Mouse (Mus musculus) embryonic facial prominence, embryonic 15.5 days (tissue): Measurements from ENCODE around the gene Secisbp2l. TPM values are rescaled to one million over a fixed set of nuclear protein-coding genes. Genes with fewer than 3 reads are reported as not detected.
A peak's percentile ranks its signal among the peaks of the same experiment; 100 is the strongest.

ENCODE experiments used
- ATAC-seq: fragments of 200-750 bp; cut with Nextera tagmentation; 2 replicates; pipeline ENCODE4 v1.8.0; 2017; ENCODE audit warnings: low read depth, moderate TSS enrichment; ENCODE audit not compliant: insufficient number of reproducible peaks, low FRiP score, low TSS enrichment
- H3K27ac ChIP-seq: fragments of 300-500 bp; sonication (generic); replicated peaks from 2 replicates; pipeline ENCODE4 v1.5.1; 2015; ENCODE audit warnings: mild to moderate bottlenecking, inconsistent platforms
- H3K27me3 ChIP-seq: fragments of 300-500 bp; sonication (generic); 2 replicates; pipeline ENCODE4 v1.6.1; 2015; ENCODE audit warnings: inconsistent platforms
- H3K36me3 ChIP-seq: fragments of 300-500 bp; sonication (generic); 2 replicates; pipeline ENCODE4 v1.6.1; 2015; ENCODE audit warnings: mild to moderate bottlenecking, inconsistent platforms
- H3K4me1 ChIP-seq: fragments of 300-500 bp; sonication (generic); 2 replicates; pipeline ENCODE4 v1.6.1; 2015; ENCODE audit warnings: inconsistent platforms
- H3K4me2 ChIP-seq: fragments of 300-500 bp; sonication (generic); replicated peaks from 2 replicates; pipeline ENCODE4 v1.6.1; 2015; ENCODE audit warnings: mild to moderate bottlenecking, inconsistent platforms
- H3K4me3 ChIP-seq: fragments of 300-500 bp; sonication (generic); replicated peaks from 2 replicates; pipeline ENCODE4 v1.5.1; 2015; ENCODE audit warnings: mild to moderate bottlenecking, inconsistent platforms
- H3K9ac ChIP-seq: fragments of 300-500 bp; sonication (generic); 2 replicates; pipeline ENCODE4 v1.6.1; 2015; ENCODE audit warnings: inconsistent platforms
- H3K9me3 ChIP-seq: fragments of 300-500 bp; sonication (generic); replicated peaks from 2 replicates; pipeline ENCODE4 v1.6.1; 2016; ENCODE audit warnings: inconsistent platforms
- WGBS: fragments of 180-500 bp; shearing (Covaris S2); methylation state at CpG from one replicate; pipeline ENCODE4 v1.1.7; 2015; 5-methylcytosine and 5-hydroxymethylcytosine counted together
- polyA plus RNA-seq: library from polyadenylated mRNA; unstranded; fragments of >200 nt; fragmentation: Nextera tagmentation; extraction: Ambion mirVana; gene quantifications from 2 replicates; pipeline ENCODE4 v1.2.1, GENCODE M21; 2015

Secisbp2l gene
- polyA plus RNA-seq, 1 experiment from 2014 or later = 21.1 TPM

- WGBS = 45% methylated on average over 12 of the region's 12 CpGs
- Histone ChIP-seq H3K4me1 (0 out of 2 replicates have a peak, but pooled peaks cover 7% of the 10 kb centered on the region), H3K27ac (no peak overlapping the region), H3K4me2 (no peak overlapping the region), H3K36me3 (no peaks in the 10 kb centered on the region), H3K27me3 (no peaks in the 10 kb centered on the region), H3K9ac (no peak overlapping the region), H3K9me3 (no peaks in the 10 kb centered on the region), H3K4me3 (no peak overlapping the region)
- no peak; the same call in 1 of the 2 replicates for ATAC-seq
Measured at GRCm38 (mm10) chr2:125704907-125705631, 77.6 kb downstream of the Secisbp2l start.

GRCm38 (mm10) chr2:125702851-125703250 is 79.8 kb downstream of the Secisbp2l start:
- no peaks in the 10 kb centered on the region for H3K27me3 ChIP-seq
- no peak overlapping the region for H3K27ac ChIP-seq
- ATAC-seq = no peak
- H3K4me3 ChIP-seq = no peak overlapping the region
- 73% methylated on average over 2 of the region's 2 CpGs for WGBS
- H3K4me2 ChIP-seq = no peak overlapping the region
- H3K4me1 ChIP-seq = 0 out of 2 replicates have a peak, but pooled peaks cover 7% of the 10 kb centered on the region
- H3K9ac ChIP-seq = no peak overlapping the region
- no peaks in the 10 kb centered on the region for H3K9me3 ChIP-seq
- H3K36me3 ChIP-seq = no peaks in the 10 kb centered on the region

GRCm38 (mm10) chr2:125701606-125702005 is 81.1 kb downstream of the Secisbp2l start:
- no peak overlapping the region for H3K4me3 ChIP-seq

GRCm38 (mm10) chr2:125696219-125696618 is 86.5 kb downstream of the Secisbp2l start:
- WGBS = 43% methylated on average over 2 of the region's 2 CpGs
- Histone ChIP-seq H3K4me2 (no peak overlapping the region), H3K4me1 (peaks cover 12% of the 10 kb centered on the region), H3K9me3 (no peaks in the 10 kb centered on the region), H3K4me3 (no peak overlapping the region), H3K36me3 (no peaks in the 10 kb centered on the region), H3K27ac (peak overlapping the region; percentile 14; the same call in 1 of the 2 replicates), H3K9ac (no peak overlapping the region), H3K27me3 (no peaks in the 10 kb centered on the region)
- no peak for ATAC-seq

More at GRCm38 (mm10) chr2:125701606-125702005, 81.1 kb downstream of the Secisbp2l start:
- Histone ChIP-seq H3K27me3 (no peaks in the 10 kb centered on the region), H3K4me1 (0 out of 2 replicates have a peak, but pooled peaks cover 6% of the 10 kb centered on the region), H3K4me2 (no peak overlapping the region), H3K27ac (no peak overlapping the region), H3K36me3 (no peaks in the 10 kb centered on the region), H3K9me3 (no peaks in the 10 kb centered on the region), H3K9ac (no peak overlapping the region)
- 86% methylated on average over 2 of the region's 2 CpGs for WGBS
- no peak for ATAC-seq

- WGBS = 70% methylated on average over 2 of the region's 2 CpGs
- no peaks in the 10 kb centered on the region for H3K36me3 ChIP-seq
- H3K9me3 ChIP-seq = no peaks in the 10 kb centered on the region
- H3K4me1 ChIP-seq = peaks cover 12% of the 10 kb centered on the region
- H3K27ac ChIP-seq = no peak overlapping the region
- no peaks in the 10 kb centered on the region for H3K27me3 ChIP-seq
- no peak for ATAC-seq
- H3K9ac ChIP-seq = no peak overlapping the region
- no peak overlapping the region for H3K4me3 ChIP-seq
- H3K4me2 ChIP-seq = no peak overlapping the region
Measured at GRCm38 (mm10) chr2:125694798-125695197, 87.9 kb downstream of the Secisbp2l start.

- ATAC-seq = no peak
- Histone ChIP-seq H3K9me3 (no peaks in the 10 kb centered on the region), H3K36me3 (no peaks in the 10 kb centered on the region), H3K27ac (no peak overlapping the region), H3K9ac (no peak overlapping the region), H3K27me3 (no peaks in the 10 kb centered on the region), H3K4me3 (no peak overlapping the region), H3K4me2 (no peak overlapping the region), H3K4me1 (peaks cover 12% of the 10 kb centered on the region)
- WGBS = 47% methylated on average over 2 of the region's 2 CpGs
Measured at GRCm38 (mm10) chr2:125692010-125692409, 90.7 kb downstream of the Secisbp2l start.

Other genes with a start within 250 kb of the Secisbp2l start
- gene Cep152, start 157.8 kb downstream of the Secisbp2l start, polyA plus RNA-seq = 7.3 and 8.3 TPM in 2 replicates
- gene Eid1, start 109.8 kb downstream of the Secisbp2l start, polyA plus RNA-seq = 227 and 241 TPM in 2 replicates
- 3.1 and 3.2 TPM in 2 replicates for gene Shc4, start 58.7 kb downstream of the Secisbp2l start, polyA plus RNA-seq
- gene Galk2, start 76.2 kb upstream of the Secisbp2l start, polyA plus RNA-seq = 37.4 and 38.5 TPM in 2 replicates
- 71.4 and 72.0 TPM in 2 replicates for gene Cops2, start 76.3 kb upstream of the Secisbp2l start, polyA plus RNA-seq